Mouse (Mus musculus): ENCODE data around the gene Bmp2k. TPM values are rescaled to one million over a fixed set of nuclear protein-coding genes. Genes with fewer than 3 reads are reported as not detected.

Gene Bmp2k
- polyA plus RNA-seq, 1 experiment from 2014 or later: 9.4 TPM

DNA sequence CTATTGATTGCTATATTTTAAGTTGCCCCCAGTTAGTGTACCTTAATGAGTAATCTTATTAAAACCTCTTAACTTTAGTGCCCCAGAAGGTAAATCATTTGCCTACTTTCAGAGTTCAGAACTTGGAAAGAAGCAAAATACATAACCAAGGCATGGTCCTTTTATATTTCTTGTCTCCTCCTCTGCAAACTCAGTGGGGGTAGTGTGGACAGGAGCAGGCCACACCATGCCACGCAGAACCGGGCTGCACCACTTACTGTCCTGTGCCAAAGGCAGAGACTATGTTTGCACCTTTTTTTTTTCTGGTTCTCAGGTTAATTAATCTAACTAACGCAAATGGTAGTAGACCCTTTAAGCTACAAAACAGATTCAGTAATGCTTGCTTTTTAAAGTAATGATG is 91.9 kb downstream of the Bmp2k start:
- H3K27ac ChIP-seq: no peak overlapping the region
- H3K9me3 ChIP-seq: no peaks in the 10 kb centered on the region
- no peak overlapping the region for H3K4me3 ChIP-seq
- H3K9ac ChIP-seq: no peak overlapping the region
- no peak for ATAC-seq (ENCODE audit: insufficient number of reproducible peaks, insufficient read depth, low FRiP score, low TSS enrichment, low read depth)
- H3K27me3 ChIP-seq: no peaks in the 10 kb centered on the region
- H3K4me1 ChIP-seq: no peaks in the 10 kb centered on the region
- peaks cover 30% of the 10 kb centered on the region for H3K36me3 ChIP-seq
- no peak overlapping the region for H3K4me2 ChIP-seq
- whole genome bisulfite sequencing: 93% methylated on average over 3 of the region's 3 CpGs

DNA sequence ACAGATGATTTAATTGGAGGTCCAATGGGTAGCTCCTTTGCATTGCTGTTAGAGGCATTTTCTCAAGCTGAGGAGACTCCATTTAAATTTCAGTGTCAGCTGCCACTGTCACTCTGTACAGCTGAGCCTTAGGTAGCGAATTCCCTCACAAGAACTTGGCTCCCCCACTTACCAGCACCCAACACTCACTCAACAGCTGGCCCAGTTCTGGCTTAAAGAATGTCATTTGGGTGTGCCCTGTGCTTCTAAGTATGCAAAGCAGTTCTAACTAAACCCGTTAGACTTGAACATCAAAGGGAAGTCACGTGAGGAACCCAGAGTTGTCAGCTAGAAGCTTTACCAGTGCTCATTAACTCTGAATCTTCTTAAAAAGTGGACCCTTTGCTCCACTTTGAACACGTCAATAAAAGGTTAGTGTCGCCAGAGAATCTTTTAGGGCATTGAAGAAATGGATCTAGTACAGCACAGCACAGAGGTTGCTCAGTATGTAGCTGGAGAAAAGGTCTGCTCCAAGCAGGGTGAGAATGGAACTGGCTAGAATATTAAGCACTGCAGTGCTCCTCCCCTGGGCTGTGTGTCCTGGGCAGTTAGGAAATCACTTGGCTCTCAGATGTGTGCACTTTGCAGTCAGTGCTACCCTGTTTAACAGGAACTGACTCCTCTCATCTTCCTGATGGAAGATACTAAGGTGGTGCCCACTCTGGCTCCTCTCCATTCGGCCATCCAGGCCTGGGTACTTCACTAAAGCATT is 92.7 kb downstream of the Bmp2k start:
- WGBS: 70% methylated on average over 6 of the region's 6 CpGs

DNA sequence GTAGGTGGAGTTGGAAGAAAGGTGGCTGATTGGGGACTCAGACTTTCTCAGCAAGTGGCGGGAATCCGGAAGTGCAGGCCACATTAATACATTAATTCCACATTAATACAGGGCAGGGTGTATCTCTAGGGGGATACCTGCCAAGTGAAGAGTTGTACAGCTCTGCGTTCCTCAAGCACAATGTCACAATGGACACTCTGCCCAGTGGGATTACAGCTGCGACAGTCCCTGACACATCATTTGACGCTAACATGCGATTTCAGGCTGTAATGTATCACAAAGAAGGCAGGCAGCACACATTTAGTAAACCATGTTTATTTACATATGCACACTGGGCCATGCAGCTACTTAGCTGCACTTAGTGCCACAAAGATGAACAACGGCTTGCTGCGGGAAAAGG is 95.5 kb downstream of the Bmp2k start:
- Histone ChIP-seq H3K4me2 (no peak overlapping the region), H3K9ac (no peak overlapping the region), H3K4me1 (no peaks in the 10 kb centered on the region), H3K9me3 (no peaks in the 10 kb centered on the region), H3K36me3 (peaks cover 26% of the 10 kb centered on the region), H3K27me3 (no peaks in the 10 kb centered on the region), H3K27ac (no peak overlapping the region), H3K4me3 (no peak overlapping the region)
- ATAC-seq (ENCODE audit: insufficient number of reproducible peaks, insufficient read depth, low FRiP score, low TSS enrichment, low read depth): no peak
- WGBS: 85% methylated on average over 8 of the region's 8 CpGs

More for the DNA sequence above, 92.7 kb downstream of the Bmp2k start:
- Histone ChIP-seq H3K4me1 (no peaks in the 10 kb centered on the region), H3K27me3 (no peaks in the 10 kb centered on the region), H3K9ac (no peak overlapping the region), H3K36me3 (peaks cover 30% of the 10 kb centered on the region), H3K4me3 (no peak overlapping the region), H3K27ac (no peak overlapping the region), H3K4me2 (no peak overlapping the region), H3K9me3 (no peaks in the 10 kb centered on the region)
- ATAC-seq (ENCODE audit: insufficient number of reproducible peaks, insufficient read depth, low FRiP score, low TSS enrichment, low read depth): no peak

DNA sequence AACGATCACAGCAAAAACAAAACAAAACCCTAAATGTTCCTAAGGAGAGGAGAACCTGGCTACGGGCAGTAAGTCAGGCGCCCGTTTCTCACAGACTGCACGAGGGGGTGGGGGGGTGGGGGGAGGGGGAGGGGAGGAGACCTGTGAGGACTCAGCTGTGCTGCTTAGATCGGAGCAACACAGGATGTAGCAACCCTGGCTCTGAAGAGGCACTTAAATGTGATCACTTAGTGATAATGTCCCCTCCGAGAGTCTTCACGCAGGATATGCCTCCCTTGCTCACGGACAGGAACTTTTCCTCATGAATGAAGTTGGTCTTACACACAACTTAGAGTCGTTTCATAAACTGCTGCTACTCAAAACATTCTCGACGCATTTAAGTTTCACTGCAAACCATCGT is 97.8 kb downstream of the Bmp2k start:
- no peak overlapping the region for H3K4me3 ChIP-seq
- no peak overlapping the region for H3K4me2 ChIP-seq
- H3K4me1 ChIP-seq: no peaks in the 10 kb centered on the region
- H3K27me3 ChIP-seq: no peaks in the 10 kb centered on the region
- ATAC-seq (ENCODE audit: insufficient number of reproducible peaks, insufficient read depth, low FRiP score, low TSS enrichment, low read depth): no peak
- 73% methylated on average over 12 of the region's 13 CpGs for WGBS
- no peaks in the 10 kb centered on the region for H3K9me3 ChIP-seq
- peaks cover 23% of the 10 kb centered on the region for H3K36me3 ChIP-seq
- H3K9ac ChIP-seq: no peak overlapping the region
- H3K27ac ChIP-seq: no peak overlapping the region

DNA sequence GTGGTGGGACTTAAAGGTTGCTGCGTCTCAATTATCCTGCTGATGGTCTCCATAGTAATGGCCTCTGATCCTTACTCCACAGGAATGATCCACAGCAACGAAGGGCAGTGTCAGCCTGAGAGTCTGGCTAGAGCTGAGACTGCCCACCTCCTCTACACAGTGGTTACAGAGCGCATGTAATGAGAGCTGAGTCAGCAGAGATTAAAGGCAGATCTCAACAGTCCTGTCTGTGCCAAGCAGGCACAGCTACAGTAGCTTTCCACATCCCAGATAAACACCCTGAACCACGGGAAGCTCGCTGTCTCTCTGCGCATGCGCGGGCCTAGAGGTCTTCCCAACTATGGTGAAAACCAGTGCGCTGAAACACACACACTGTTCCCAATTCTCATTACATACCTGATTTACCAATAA is 100.1 kb downstream of the Bmp2k start:
- H3K4me2 ChIP-seq: no peak overlapping the region
- ATAC-seq (ENCODE audit: insufficient number of reproducible peaks, insufficient read depth, low FRiP score, low TSS enrichment, low read depth): no peak
- no peak overlapping the region for H3K27ac ChIP-seq
- H3K27me3 ChIP-seq: no peaks in the 10 kb centered on the region
- 74% methylated on average over 9 of the region's 9 CpGs for WGBS
- no peak overlapping the region for H3K9ac ChIP-seq
- no peak overlapping the region for H3K4me3 ChIP-seq
- H3K9me3 ChIP-seq: no peaks in the 10 kb centered on the region
- peaks cover 34% of the 10 kb centered on the region for H3K36me3 ChIP-seq
- H3K4me1 ChIP-seq: no peaks in the 10 kb centered on the region

DNA sequence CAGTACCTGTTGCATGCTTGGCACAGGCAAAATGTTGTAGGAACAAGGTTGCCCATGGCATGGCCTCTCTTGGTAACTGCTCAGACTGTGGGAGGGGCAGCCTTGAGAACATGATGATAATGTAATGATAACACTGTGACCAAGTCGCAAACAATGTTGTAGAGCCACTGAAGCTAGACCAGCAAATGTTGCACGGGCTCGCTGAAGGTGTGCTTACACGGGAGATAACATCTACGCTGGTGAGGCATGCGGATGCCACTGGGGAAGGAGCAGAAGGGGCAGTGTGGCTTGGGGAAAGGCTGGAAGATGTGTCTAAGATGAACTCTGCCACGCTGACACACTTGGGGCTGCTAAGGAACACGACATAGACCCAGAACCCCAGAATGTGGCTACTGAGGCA is 102.5 kb downstream of the Bmp2k start:
- WGBS: 94% methylated on average over 8 of the region's 8 CpGs
- no peak overlapping the region for H3K4me3 ChIP-seq
- H3K4me1 ChIP-seq: no peaks in the 10 kb centered on the region
- peaks cover 33% of the 10 kb centered on the region for H3K36me3 ChIP-seq
- no peak for ATAC-seq (ENCODE audit: insufficient number of reproducible peaks, insufficient read depth, low FRiP score, low TSS enrichment, low read depth)
- no peaks in the 10 kb centered on the region for H3K27me3 ChIP-seq
- no peaks in the 10 kb centered on the region for H3K9me3 ChIP-seq
- H3K9ac ChIP-seq: no peak overlapping the region
- no peak overlapping the region for H3K4me2 ChIP-seq
- no peak overlapping the region for H3K27ac ChIP-seq

DNA sequence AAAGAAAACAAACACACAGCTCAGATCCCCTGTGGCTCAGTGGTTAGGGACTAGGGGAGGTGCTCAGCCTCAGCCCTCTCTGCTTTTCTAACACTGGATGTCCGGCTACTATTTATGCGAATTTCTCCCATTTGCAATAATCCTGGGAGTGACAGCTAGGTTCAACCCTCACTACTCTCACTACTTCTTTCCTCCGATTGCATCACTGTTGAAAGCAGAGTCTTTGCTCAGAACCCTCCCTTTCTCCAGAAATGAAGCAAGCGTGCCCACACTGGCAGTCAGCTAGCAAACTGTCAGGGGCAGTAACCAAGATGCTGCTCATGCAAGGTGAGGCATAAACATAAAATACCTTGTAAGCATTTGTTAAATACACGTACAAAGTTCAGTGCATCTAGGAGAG is 110.8 kb downstream of the Bmp2k start:
- H3K4me2 ChIP-seq: no peak overlapping the region
- WGBS: 89% methylated on average over 5 of the region's 5 CpGs
- no peaks in the 10 kb centered on the region for H3K9me3 ChIP-seq
- H3K36me3 ChIP-seq: peaks cover 15% of the 10 kb centered on the region
- no peaks in the 10 kb centered on the region for H3K27me3 ChIP-seq
- no peak overlapping the region for H3K9ac ChIP-seq
- no peak overlapping the region for H3K4me3 ChIP-seq
- no peak for ATAC-seq (ENCODE audit: insufficient number of reproducible peaks, insufficient read depth, low FRiP score, low TSS enrichment, low read depth)
- no peak overlapping the region for H3K27ac ChIP-seq
- peaks cover 18% of the 10 kb centered on the region for H3K4me1 ChIP-seq

DNA sequence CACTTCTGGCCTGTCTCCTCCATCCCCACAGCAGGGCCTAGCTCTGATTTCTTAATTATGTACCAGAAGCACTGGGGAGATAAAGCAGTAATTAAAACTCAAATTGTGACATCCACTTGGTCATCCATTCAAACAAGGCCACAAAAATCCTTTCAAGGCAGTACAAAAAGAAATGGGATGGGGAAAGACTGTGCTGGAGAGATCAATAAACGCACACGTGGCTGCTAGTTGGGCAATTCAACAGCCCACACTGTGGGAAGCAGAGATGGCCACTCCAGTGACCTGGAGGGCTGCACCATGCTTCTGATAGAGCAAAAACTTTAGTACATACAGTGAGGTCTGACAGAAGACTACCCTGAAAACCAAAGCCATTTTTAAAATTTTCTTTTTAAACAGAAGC is 112.6 kb downstream of the Bmp2k start:
- Histone ChIP-seq H3K9ac (no peak overlapping the region), H3K9me3 (no peaks in the 10 kb centered on the region), H3K27me3 (no peaks in the 10 kb centered on the region), H3K4me3 (peak overlapping the region; percentile 65; the same call in 1 of the 2 replicates), H3K4me2 (peak overlapping the region; percentile 80), H3K36me3 (peaks cover 15% of the 10 kb centered on the region), H3K4me1 (peaks cover 18% of the 10 kb centered on the region), H3K27ac (no peak overlapping the region)
- ATAC-seq (ENCODE audit: insufficient number of reproducible peaks, insufficient read depth, low FRiP score, low TSS enrichment, low read depth): no peak
- 51% methylated on average over 2 of the region's 2 CpGs for WGBS

DNA sequence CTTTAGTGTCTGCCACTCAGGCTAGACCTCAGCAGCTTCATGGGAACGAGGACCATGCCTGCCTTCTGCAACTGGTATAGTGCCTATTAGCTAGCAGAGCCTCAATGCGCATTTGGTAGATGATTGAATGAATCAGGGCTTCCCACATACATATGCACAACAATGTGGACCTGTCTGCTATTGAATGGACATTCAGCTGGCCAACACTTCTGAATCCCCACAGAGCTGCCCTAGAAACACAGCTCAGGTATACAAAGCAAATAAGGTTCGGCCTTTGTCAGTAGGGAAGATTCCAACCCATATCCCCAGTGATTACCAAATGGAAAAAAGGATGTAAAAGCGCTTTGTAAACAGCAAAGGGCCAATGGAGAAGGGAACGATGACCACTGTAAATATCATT is 113.2 kb downstream of the Bmp2k start:
- H3K9me3 ChIP-seq: no peaks in the 10 kb centered on the region
- no peak for ATAC-seq (ENCODE audit: insufficient number of reproducible peaks, insufficient read depth, low FRiP score, low TSS enrichment, low read depth)
- 10% methylated on average over 5 of the region's 5 CpGs for WGBS

DNA sequence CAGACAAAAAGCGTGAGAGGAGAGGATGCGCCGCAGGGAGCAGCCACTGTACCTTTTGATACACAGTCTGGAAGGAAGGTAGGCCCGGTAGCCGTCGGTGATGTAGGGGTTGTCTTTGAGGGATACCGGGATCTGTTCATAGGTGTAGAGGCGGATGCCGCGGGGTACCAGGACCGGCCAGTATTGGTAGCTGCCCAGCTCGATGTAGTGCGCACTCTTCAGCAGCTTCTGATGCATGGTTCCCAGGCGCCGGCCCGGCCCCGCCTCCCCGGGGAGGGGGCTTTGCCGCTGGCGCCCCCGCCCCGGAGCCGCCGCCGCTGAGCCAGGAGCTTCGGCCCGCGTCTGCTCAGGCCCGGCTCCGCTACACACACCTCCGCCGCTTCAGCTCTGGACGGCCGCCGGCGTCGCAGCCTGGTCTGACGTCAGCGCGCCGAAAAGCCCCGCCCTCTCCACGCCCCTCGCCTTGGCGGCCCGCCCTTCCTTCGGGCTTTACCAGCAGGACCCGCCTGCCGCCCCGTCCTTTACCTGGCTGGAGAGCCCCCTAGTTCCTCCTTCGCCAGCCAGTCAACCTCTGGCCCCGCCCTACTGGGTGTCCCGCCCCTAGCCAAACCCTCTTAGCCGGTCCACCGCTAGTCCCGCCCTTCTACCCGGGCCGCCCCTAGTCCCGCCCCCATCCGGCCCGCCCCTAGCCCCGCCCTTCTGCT is 113.9 kb downstream of the Bmp2k start, which contains the start of gene Paqr3:
TSS of gene Paqr3 (minus strand) at position 390 of the 704 bp plus-strand sequence.
- H3K27me3 ChIP-seq: no peaks in the 10 kb centered on the region
- ATAC-seq (ENCODE audit: insufficient number of reproducible peaks, insufficient read depth, low FRiP score, low TSS enrichment, low read depth): peak; percentile 99
- H3K4me2 ChIP-seq: peak within 1 kb of the TSS; percentile 80
- H3K9me3 ChIP-seq: no peaks in the 10 kb centered on the region
- peak within 1 kb of the TSS; percentile 75 for H3K9ac ChIP-seq
- H3K4me1 ChIP-seq: peaks cover 18% of the 10 kb centered on the region
- peaks cover 5% of the 10 kb centered on the region; the same call in 1 of the 2 replicates for H3K36me3 ChIP-seq
- H3K4me3 ChIP-seq: peak within 1 kb of the TSS; percentile 65
- WGBS: under 1% methylated on average over 62 of the region's 62 CpGs
- peak within 1 kb of the TSS; percentile 55; the same call in 1 of the 2 replicates for H3K27ac ChIP-seq

More for the DNA sequence above, 113.2 kb downstream of the Bmp2k start:
- Histone ChIP-seq H3K27me3 (no peaks in the 10 kb centered on the region), H3K4me1 (peaks cover 18% of the 10 kb centered on the region), H3K9ac (peak overlapping the region; percentile 75), H3K4me2 (peak overlapping the region; percentile 80), H3K27ac (no peak overlapping the region), H3K4me3 (peak overlapping the region; percentile 65), H3K36me3 (peaks cover 12% of the 10 kb centered on the region)

DNA sequence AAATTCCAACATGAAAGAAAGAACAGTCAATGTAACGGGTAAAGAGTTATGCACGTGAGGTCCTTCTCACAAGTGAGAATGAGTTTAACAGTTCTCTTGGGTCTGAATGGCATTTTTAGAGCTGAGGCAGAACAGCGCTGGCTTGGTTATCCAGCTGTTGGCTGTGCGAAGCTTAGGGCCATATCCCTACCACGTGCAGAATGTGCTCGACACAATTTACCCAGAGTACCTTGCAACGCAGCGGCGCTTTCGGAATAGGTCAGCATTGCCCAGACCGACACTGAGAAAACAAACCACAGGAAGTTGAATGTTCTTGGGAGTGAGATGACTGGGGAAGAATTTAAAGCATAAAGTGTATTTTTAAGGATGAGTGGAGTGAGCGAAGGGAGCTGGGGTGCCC is 127.5 kb downstream of the Bmp2k start:
- Histone ChIP-seq H3K27ac (no peak overlapping the region), H3K9ac (no peak overlapping the region), H3K27me3 (peaks cover 12% of the 10 kb centered on the region), H3K4me2 (no peak overlapping the region), H3K36me3 (no peaks in the 10 kb centered on the region), H3K4me3 (no peak overlapping the region), H3K9me3 (no peaks in the 10 kb centered on the region), H3K4me1 (no peaks in the 10 kb centered on the region)
- ATAC-seq (ENCODE audit: insufficient number of reproducible peaks, insufficient read depth, low FRiP score, low TSS enrichment, low read depth): no peak
- 76% methylated on average over 12 of the region's 12 CpGs for WGBS

DNA sequence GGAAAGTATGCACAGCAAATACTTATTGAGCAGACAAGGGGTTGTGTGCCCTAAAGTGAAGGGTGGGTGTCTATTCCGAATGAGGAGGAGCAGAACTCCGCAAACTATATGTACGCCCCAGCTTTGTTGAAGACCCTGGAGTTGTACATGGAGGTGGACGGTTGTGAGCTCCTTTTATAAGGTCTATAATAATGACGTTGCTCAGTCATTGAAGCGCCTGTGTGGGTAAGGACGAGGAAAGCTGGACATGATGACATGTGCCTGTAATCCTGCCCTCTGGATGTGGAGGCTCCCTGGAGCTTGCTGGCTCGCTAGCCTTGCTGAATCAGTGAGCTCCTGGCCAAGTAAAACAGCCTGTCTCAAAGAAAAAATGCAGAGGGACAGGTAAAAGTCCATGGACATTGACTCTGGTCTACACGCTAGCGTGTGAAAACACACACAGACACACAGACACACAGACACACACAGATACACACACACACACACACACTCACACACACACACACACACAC is 128.0 kb downstream of the Bmp2k start:
- H3K36me3 ChIP-seq: no peaks in the 10 kb centered on the region
- no peak overlapping the region for H3K4me2 ChIP-seq
- ATAC-seq (ENCODE audit: insufficient number of reproducible peaks, insufficient read depth, low FRiP score, low TSS enrichment, low read depth): no peak
- no peak overlapping the region for H3K9ac ChIP-seq
- no peak overlapping the region for H3K4me3 ChIP-seq
- WGBS: 67% methylated on average over 10 of the region's 10 CpGs
- H3K9me3 ChIP-seq: no peaks in the 10 kb centered on the region
- peaks cover 12% of the 10 kb centered on the region for H3K27me3 ChIP-seq
- no peaks in the 10 kb centered on the region for H3K4me1 ChIP-seq
- no peak overlapping the region for H3K27ac ChIP-seq

Measured in embryonic facial prominence, embryonic 13.5 days (tissue).